Mouse (Mus musculus) CH12.LX (cell line): ENCODE results near the gene Crip3. TPM values are rescaled to one million over a fixed set of nuclear protein-coding genes. Genes with fewer than 3 reads are reported as not detected.

Source experiments
- DNase-seq: peaks from one replicate; pipeline ENCODE4 v3.0.0-alpha.2; 2013; ENCODE audit errors: extremely low read depth
- H3K27ac ChIP-seq: 2 replicates; pipeline ENCODE4 v1.5.1; 2012; ENCODE audit warnings: low read depth, mild to moderate bottlenecking, control low read depth, moderate library complexity; ENCODE audit not compliant: insufficient read depth
- H3K27me3 ChIP-seq: replicated peaks from 2 replicates; pipeline ENCODE3; 2012; ENCODE audit warnings: inconsistent platforms
- H3K36me3 ChIP-seq, 2 experiments: replicated peaks in 1 of 2; 2 replicates each; pipeline versions ENCODE3 to v1.6.1; 2012; ENCODE audit warnings: inconsistent platforms in 1 of 2, low read length in 1 of 2, mild to moderate bottlenecking in 1 of 2, mixed read lengths in 1 of 2, moderate library complexity in 1 of 2; ENCODE audit not compliant: control insufficient read depth in 1 of 2, insufficient read depth in 1 of 2
- H3K4me1 ChIP-seq, 2 experiments: 2 replicates each; pipeline ENCODE4 v1.6.1; 2012; ENCODE audit warnings: inconsistent platforms in 1 of 2, moderate library complexity in 1 of 2; ENCODE audit not compliant: insufficient read depth in 2 of 2, control insufficient read depth in 1 of 2
- H3K4me2 ChIP-seq: 2 replicates; pipeline ENCODE4 v1.6.1; 2012; ENCODE audit warnings: low read depth, mild to moderate bottlenecking, control low read depth; ENCODE audit not compliant: poor library complexity, insufficient read depth, severe bottlenecking
- H3K4me3 ChIP-seq, 3 experiments: fragments of 150-350 bp in 1 of 3; sonication (generic) in 1 of 3; replicated peaks in 1 of 3; 2 replicates each; pipeline versions ENCODE3 to v1.5.1; 2011 to 2012; ENCODE audit warnings: low read depth in 2 of 3, low read length in 2 of 3, mild to moderate bottlenecking in 2 of 3, moderate library complexity in 2 of 3, control low read depth in 1 of 3, improper control_type of control experiment in 1 of 3, inconsistent platforms in 1 of 3, mixed read lengths in 1 of 3; ENCODE audit not compliant: poor library complexity in 1 of 3
- H3K79me2 ChIP-seq: replicated peaks from 2 replicates; pipeline ENCODE4 v1.6.1; 2012; ENCODE audit warnings: mild to moderate bottlenecking, moderate library complexity; ENCODE audit not compliant: control insufficient read depth, poor library complexity, insufficient read depth, severe bottlenecking; ENCODE audit errors: extremely low read depth
- H3K9ac ChIP-seq: 2 replicates; pipeline ENCODE4 v1.6.1; 2012; ENCODE audit warnings: low read depth, mild to moderate bottlenecking, control low read depth, moderate library complexity; ENCODE audit not compliant: insufficient read depth
- H3K9me3 ChIP-seq: replicated peaks from 2 replicates; pipeline ENCODE3; 2012; ENCODE audit warnings: low read length, inconsistent platforms, mixed read lengths
- BHLHE40 ChIP-seq: IDR thresholded peaks from 2 replicates; pipeline ENCODE4 v1.6.1; 2011; ENCODE audit warnings: mild to moderate bottlenecking, low read depth, low read length, improper control_type of control experiment
- CHD2 ChIP-seq: IDR thresholded peaks from 2 replicates; pipeline ENCODE4 v1.6.1; 2011; ENCODE audit warnings: low read length, improper control_type of control experiment
- E2F4 ChIP-seq: IDR thresholded peaks from 2 replicates; pipeline ENCODE4 v1.6.1; 2011; ENCODE audit warnings: low read depth, low read length, improper control_type of control experiment; ENCODE audit not compliant: insufficient replicate concordance
- EP300 ChIP-seq: IDR thresholded peaks from 2 replicates; pipeline ENCODE4 v1.6.1; 2011; ENCODE audit warnings: low read length, improper control_type of control experiment
- ETS1 ChIP-seq: conservative IDR thresholded peaks from 2 replicates; pipeline ENCODE4 v1.6.1; 2012; ENCODE audit warnings: low read depth, mild to moderate bottlenecking, inconsistent platforms, low read length, improper control_type of control experiment, moderate library complexity
- HCFC1 ChIP-seq: IDR thresholded peaks from 2 replicates; pipeline ENCODE4 v1.6.1; 2012; ENCODE audit warnings: low read depth, mild to moderate bottlenecking, inconsistent platforms, low read length, improper control_type of control experiment
- JUN ChIP-seq: IDR thresholded peaks from 2 replicates; pipeline ENCODE4 v1.6.1; 2011; ENCODE audit warnings: low read depth, mild to moderate bottlenecking, low read length, improper control_type of control experiment, moderate library complexity; ENCODE audit not compliant: insufficient read depth
- KAT2A ChIP-seq: IDR thresholded peaks from 2 replicates; pipeline ENCODE4 v1.6.1; 2012; ENCODE audit warnings: low read length, improper control_type of control experiment, inconsistent platforms; ENCODE audit not compliant: insufficient replicate concordance
- MAFK ChIP-seq: IDR thresholded peaks from 2 replicates; pipeline ENCODE4 v1.6.1; 2011; ENCODE audit warnings: low read length, improper control_type of control experiment; ENCODE audit not compliant: insufficient replicate concordance
- MAX ChIP-seq: IDR thresholded peaks from 2 replicates; pipeline ENCODE4 v1.6.1; 2011; ENCODE audit warnings: low read length, improper control_type of control experiment
- MXI1 ChIP-seq: IDR thresholded peaks from 2 replicates; pipeline ENCODE4 v1.6.1; 2011; ENCODE audit warnings: mild to moderate bottlenecking, low read depth, low read length, improper control_type of control experiment
- MYC ChIP-seq: IDR thresholded peaks from 2 replicates; pipeline ENCODE4 v1.6.1; 2011; ENCODE audit warnings: low read depth, mild to moderate bottlenecking, improper control_type of control experiment, low read length
- NRF1 ChIP-seq: IDR thresholded peaks from 2 replicates; pipeline ENCODE4 v1.6.1; 2014; ENCODE audit warnings: low read depth, mild to moderate bottlenecking, inconsistent platforms, low read length, improper control_type of control experiment, moderate library complexity
- PAX5 ChIP-seq: IDR thresholded peaks from 2 replicates; pipeline ENCODE4 v1.6.1; 2012; ENCODE audit warnings: low read length, inconsistent platforms, mixed read lengths
- POLR2A ChIP-seq: IDR thresholded peaks from 2 replicates; pipeline ENCODE4 v1.6.1; 2011; ENCODE audit warnings: low read depth, mild to moderate bottlenecking, improper control_type of control experiment, low read length
- RCOR1 ChIP-seq: conservative IDR thresholded peaks from 2 replicates; pipeline ENCODE4 v1.6.1; 2012; ENCODE audit warnings: low read depth, mild to moderate bottlenecking, inconsistent platforms, low read length, improper control_type of control experiment
- SIN3A ChIP-seq: IDR thresholded peaks from 2 replicates; pipeline ENCODE4 v1.6.1; 2012; ENCODE audit warnings: low read length, improper control_type of control experiment, inconsistent platforms
- SMC3 ChIP-seq: IDR thresholded peaks from 2 replicates; pipeline ENCODE4 v1.6.1; 2011; ENCODE audit warnings: low read depth, low read length, improper control_type of control experiment
- TCF12 ChIP-seq: IDR thresholded peaks from 2 replicates; pipeline ENCODE4 v1.6.1; 2014; ENCODE audit warnings: low read depth, mild to moderate bottlenecking, inconsistent platforms, low read length, improper control_type of control experiment
- USF1 ChIP-seq: IDR thresholded peaks from 2 replicates; pipeline ENCODE4 v1.6.1; 2014; ENCODE audit warnings: low read depth, mild to moderate bottlenecking, inconsistent platforms, low read length, improper control_type of control experiment
- USF2 ChIP-seq: conservative IDR thresholded peaks from 2 replicates; pipeline ENCODE4 v1.6.1; 2011; ENCODE audit warnings: low read depth, low read length, improper control_type of control experiment
- ZC3H11A ChIP-seq: IDR thresholded peaks from 2 replicates; pipeline ENCODE4 v1.6.1; 2012; ENCODE audit warnings: low read depth, mild to moderate bottlenecking, inconsistent platforms, low read length, improper control_type of control experiment
- ZMIZ1 ChIP-seq: IDR thresholded peaks from 2 replicates; pipeline ENCODE4 v1.6.1; 2012; ENCODE audit warnings: low read depth, mild to moderate bottlenecking, inconsistent platforms, low read length, improper control_type of control experiment
- ZNF384 ChIP-seq: IDR thresholded peaks from 2 replicates; pipeline ENCODE4 v1.6.1; 2012; ENCODE audit warnings: low read depth, low read length, improper control_type of control experiment, inconsistent platforms
- dilution Hi-C: fragments of 300-500 bp; cut with MboI; formaldehyde crosslinking; loops from 2 replicates; pipeline ENCODE4 v1.14.3; 2020; ENCODE audit warnings: low sequenced_read_pairs; ENCODE audit not compliant: extremely low pct_unique_long_range_greater_than_20kb, extremely low pct_ligation_motif_present
- in situ Hi-C: fragments of 300-500 bp; cut with MboI; formaldehyde crosslinking; loops from 3 replicates; pipeline ENCODE4 v1.14.3; 2019; ENCODE audit warnings: low sequenced_read_pairs, low pct_ligation_motif_present, low pct_unique_long_range_greater_than_20kb, mixed read lengths
- polyA plus RNA-seq: library from polyadenylated mRNA; unstranded; fragments of >175 nt; gene quantifications from 2 replicates; pipeline ENCODE4 v1.2.1, GENCODE M21; 2012; ENCODE audit warnings: low read depth; ENCODE audit not compliant: insufficient read length
- total RNA-seq, 2 experiments: library from RNA; depleted of rRNA; stranded (reverse); fragments of 300-350 nt in 1 of 2; fragments of >200 nt in 1 of 2; gene quantifications; 2 replicates each; pipeline ENCODE4 v1.2.3; 2012 to 2014

The Crip3 gene
- total and polyA plus RNA-seq, 3 experiments = not detected

GRCm38 (mm10) chr17:46446264-46446663, 17.5 kb downstream of the Crip3 start:
- H3K4me1 ChIP-seq = no peaks in the 10 kb centered on the region
- no peak overlapping the region for H3K4me2 ChIP-seq
- TF ChIP-seq EP300 (no peak), BHLHE40 (no peak), MYC (no peak)
- TF ChIP-seq, all 38 proteins: peak for 0
- Histone ChIP-seq H3K9ac (no peak overlapping the region), H3K4me3 (no peak overlapping the region), H3K36me3 (no peaks in the 10 kb centered on the region), H3K27me3 (peaks cover 90% of the 10 kb centered on the region), H3K79me2 (no peaks in the 10 kb centered on the region), H3K9me3 (peaks cover 3% of the 10 kb centered on the region), H3K27ac (no peak overlapping the region)
- dilution Hi-C loops = no loop called here
- no peak for DNase-seq
- in situ Hi-C loops = no loop called here

GRCm38 (mm10) chr17:46452683-46453082, 24.0 kb downstream of the Crip3 start:
- no peak for DNase-seq
- no peak overlapping the region for H3K4me2 ChIP-seq
- no peak overlapping the region for H3K27ac ChIP-seq
- TF ChIP-seq USF2 = no peak
- no peak for TF ChIP-seq ZC3H11A
- no peak for TF ChIP-seq CHD2
- TF ChIP-seq ZNF384 = no peak
- TF ChIP-seq TCF12 = no peak
- no peak for TF ChIP-seq KAT2A
- no peak for TF ChIP-seq JUN
- TF ChIP-seq MXI1 = no peak
- TF ChIP-seq RCOR1 = no peak
- no peak for TF ChIP-seq SIN3A
- TF ChIP-seq PAX5 = no peak
- no peak for TF ChIP-seq POLR2A
- dilution Hi-C loops (no loop called here), in situ Hi-C loops (no loop called here)
- H3K79me2 ChIP-seq = no peaks in the 10 kb centered on the region
- no peak overlapping the region for H3K9ac ChIP-seq
- H3K4me1 ChIP-seq = peaks cover 7 to 12% of the 10 kb centered on the region in 2 experiments; a peak in 3 of 4 replicates
- H3K4me3 ChIP-seq = no peak overlapping the region
- H3K27me3 ChIP-seq = peaks cover 92% of the 10 kb centered on the region
- H3K36me3 ChIP-seq = no peaks in the 10 kb centered on the region
- H3K9me3 ChIP-seq = peaks cover 3% of the 10 kb centered on the region

- no peak for DNase-seq
- Histone ChIP-seq H3K9me3 (peaks cover 3% of the 10 kb centered on the region), H3K4me2 (no peak overlapping the region), H3K79me2 (no peaks in the 10 kb centered on the region), H3K36me3 (no peaks in the 10 kb centered on the region), H3K9ac (no peak overlapping the region), H3K27me3 (peaks cover 91% of the 10 kb centered on the region), H3K27ac (no peak overlapping the region), H3K4me1 (peaks cover 12 to 13% of the 10 kb centered on the region in 2 experiments; a peak in 3 of 4 replicates), H3K4me3 (no peak overlapping the region)
- dilution Hi-C loops = no loop called here
- TF ChIP-seq E2F4 (no peak), EP300 (no peak), MAX (no peak), ZMIZ1 (no peak), ETS1 (no peak), KAT2A (no peak), NRF1 (no peak), MYC (no peak), SMC3 (no peak), USF1 (no peak), USF2 (no peak), CHD2 (no peak), MAFK (no peak), MXI1 (no peak), PAX5 (no peak), POLR2A (no peak), HCFC1 (no peak), BHLHE40 (no peak)
- in situ Hi-C loops = no loop called here
Measured at GRCm38 (mm10) chr17:46453302-46453948, 24.7 kb downstream of the Crip3 start.
